Mouse (Mus musculus) CD4-positive helper T cell, adult 2 months (primary cell): ENCODE data around the gene Tmub2.

ENCODE experiments used
- DNase-seq: peaks from one replicate; pipeline ENCODE4 v3.0.0-alpha.2; 2012; ENCODE audit warnings: low read depth, missing footprints, low spot score

The Tmub2 gene

GRCm38 (mm10) chr11:102327839-102328238 lies 43.1 kb downstream of the Tmub2 start:
- DNase-seq, result no peak

- DNase-seq, result no peak
These were observed 44.8 kb downstream of the Tmub2 start for GRCm38 (mm10) chr11:102329518-102329917.

GRCm38 (mm10) chr11:102330039-102330438 lies 45.3 kb downstream of the Tmub2 start:
- DNase-seq, result no peak

DNA sequence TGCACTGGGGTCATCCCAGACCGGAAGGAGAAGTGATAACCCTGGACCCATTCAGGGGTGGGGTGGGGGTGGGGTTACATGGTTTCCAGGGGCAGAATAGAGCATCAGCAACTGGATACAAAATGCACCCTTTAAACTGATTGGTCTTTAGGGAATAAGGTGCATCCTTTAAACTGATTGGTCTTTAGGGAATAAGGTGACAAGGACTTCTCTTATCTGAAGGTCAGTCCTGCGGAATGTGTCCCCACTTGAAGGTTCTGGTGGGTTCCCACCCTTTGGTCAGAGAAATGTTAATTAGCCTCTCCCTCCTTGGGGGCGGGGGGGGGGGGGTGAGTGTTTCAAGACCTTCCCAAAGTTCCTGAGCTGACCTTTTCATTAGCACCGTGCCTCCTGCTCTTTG lies 47.1 kb downstream of the Tmub2 start:
- DNase-seq, result no peak

GRCm38 (mm10) chr11:102333061-102333460 lies 48.3 kb downstream of the Tmub2 start:
- DNase-seq, result no peak

DNA sequence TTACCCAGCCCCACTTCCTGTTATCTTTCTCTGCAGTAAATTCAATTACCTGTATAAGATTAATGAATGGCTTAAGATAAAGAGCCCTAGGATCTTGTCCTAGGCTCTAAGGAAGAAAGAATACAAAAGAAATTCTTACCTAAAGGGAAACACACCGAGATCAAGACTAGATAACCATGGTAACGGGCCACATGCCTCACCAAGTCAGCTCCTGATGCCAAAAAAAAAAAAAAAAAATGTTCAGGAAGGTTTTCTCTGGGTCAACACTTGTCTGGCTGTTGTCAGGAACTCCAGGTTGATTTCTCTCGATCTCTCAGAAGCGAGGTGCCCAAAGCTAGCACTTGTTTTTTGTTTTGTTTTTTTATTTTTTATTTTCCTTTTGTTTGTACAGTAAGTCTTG lies 49.3 kb downstream of the Tmub2 start:
- no peak for DNase-seq

DNA sequence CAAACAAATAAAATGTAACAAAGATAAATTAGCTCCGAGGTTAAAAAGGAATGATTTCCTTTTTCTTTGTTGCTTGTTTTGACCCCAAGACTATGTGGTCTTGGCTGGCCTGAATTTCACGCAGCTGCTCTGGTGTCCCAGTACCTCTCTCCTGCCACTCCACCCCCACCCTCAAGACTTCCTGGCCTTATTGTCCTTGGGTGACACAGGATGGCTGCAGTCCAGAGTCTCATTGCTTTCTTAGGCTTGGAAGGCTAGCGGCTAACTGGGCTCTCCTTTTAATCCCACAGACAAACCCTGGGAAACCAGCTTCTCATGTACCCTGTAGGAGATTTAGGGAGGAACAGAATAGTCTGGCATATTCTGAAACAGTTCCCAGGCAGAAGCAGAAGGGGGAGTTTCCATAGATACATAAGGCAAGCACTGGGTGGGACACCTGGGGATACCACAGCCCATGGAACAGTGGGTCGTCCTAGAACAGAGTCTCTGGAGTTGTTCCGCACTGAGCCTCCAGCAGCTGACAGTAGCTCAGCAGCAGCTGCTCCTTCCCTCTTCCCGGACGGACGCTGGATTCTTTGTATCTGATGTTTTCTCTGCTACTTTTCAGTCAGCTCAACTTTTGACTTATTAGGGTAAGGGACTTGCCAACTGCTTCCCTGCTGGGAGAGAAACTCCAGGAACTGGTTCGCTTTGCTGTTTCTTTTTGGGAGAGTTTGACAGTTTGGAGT lies 50.4 kb downstream of the Tmub2 start:
- DNase-seq, result no peak

- DNase-seq, result no peak
These were observed 51.5 kb downstream of the Tmub2 start for GRCm38 (mm10) chr11:102336191-102336590.

DNA sequence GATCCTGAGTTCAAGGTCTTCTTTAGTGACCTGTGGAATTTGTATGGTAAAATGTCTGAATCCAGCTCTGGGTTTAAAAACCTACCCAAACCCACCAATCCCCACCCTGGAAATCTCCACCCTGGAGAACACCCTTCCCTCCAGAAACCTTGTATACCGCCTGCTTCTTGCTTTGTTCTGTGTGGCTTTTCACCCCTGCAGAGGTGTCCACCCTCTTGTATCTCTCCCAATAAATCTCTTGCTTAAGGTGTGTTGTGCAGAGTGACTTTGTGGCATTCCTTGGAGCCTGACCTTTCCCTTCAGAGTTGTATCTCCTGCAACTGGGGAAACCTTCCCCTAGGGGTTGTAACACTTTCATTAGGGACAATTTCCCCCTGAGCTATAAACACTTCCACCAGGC lies 53.2 kb downstream of the Tmub2 start:
- no peak for DNase-seq

DNA sequence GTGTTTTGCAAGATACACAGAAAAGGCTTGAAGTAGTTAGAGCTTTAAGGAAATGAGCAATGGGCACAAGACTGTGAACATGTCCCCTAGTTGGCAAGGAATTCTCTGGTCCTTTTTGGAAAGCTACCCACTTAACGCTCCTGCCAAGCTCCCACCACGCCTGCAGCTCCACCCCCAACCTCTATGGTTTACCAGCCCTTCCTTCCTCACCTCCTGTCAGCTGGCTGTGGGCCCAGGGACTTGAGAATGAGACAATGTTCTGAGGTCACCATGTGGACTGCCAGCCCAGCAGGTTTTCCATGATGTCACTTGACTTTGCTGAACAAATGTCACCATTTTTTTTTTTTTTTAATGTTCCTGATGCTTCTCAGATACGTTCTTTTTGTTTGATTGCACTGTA lies 53.8 kb downstream of the Tmub2 start:
- peak; percentile 24 for DNase-seq
